Mouse (Mus musculus): Measurements from ENCODE around the gene Ms4a18. TPM values are rescaled to one million over a fixed set of nuclear protein-coding genes. Genes with fewer than 3 reads are reported as not detected.
A peak's percentile ranks its signal among the peaks of the same experiment; 100 is the strongest.
"Not testable (repeated sequence)": the region's sequence is repeated elsewhere in the genome, so short reads cannot be mapped to it uniquely, and the experiment has no call there.

The Ms4a18 gene
- total RNA-seq (2021): not detected in 2 replicates
- long read RNA-seq: 0 reads

DNA sequence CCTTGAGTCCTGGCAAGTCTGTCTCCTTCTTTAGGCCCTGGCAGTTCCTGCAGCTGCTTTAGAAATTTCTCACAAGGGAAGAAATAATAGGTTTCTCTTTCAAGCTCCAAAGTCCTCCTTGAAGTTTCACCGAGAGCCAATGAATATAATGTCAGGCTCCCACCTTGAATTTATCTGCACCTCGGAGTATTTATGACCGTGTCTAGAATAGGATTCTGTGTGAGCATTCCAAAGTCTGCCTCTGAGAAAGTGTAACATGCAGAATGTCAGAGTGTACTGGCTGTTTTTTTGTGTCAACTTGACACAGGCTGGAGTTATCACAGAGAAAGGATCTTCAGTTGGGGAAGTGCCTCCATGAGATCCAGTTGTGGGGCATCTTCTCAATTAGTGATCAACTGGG lies at the start of gene Ms4a18:
Ms4a18 (minus strand) TSS at position 141 of the 400 bp plus-strand sequence.
- DNase-seq: no peak

DNA sequence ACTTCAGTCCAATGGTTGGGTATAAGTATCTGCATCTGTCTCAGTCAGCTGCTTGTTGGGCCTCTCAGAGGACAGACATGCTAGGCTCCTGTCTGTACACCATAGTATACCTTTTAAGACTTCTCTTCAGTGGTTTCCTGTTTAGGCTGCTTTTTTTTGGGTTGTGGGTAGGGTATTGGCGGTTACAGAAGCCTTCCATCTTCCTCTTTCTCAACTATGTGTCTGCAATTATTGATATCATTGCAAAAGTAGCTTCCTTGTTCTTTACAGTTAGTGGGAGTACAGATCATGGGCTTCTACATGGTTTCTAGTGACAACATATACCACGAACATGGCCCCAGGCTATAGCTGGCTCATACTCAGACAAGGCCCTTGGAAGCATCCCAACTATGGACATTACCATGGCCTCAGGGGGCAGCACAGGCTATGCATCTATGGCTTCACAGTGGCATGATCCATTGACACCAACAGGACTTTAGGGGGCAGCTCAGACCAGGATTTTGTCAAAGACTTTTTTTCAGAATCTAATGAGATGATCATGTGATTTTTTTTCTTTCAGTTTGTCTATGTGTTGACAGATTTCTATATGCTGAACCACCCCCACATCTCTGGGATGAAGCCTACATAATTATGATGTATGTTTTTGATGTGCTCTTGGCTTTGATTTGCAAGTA lies 47.5 kb upstream of the Ms4a18 start:
- no peak for DNase-seq

DNA sequence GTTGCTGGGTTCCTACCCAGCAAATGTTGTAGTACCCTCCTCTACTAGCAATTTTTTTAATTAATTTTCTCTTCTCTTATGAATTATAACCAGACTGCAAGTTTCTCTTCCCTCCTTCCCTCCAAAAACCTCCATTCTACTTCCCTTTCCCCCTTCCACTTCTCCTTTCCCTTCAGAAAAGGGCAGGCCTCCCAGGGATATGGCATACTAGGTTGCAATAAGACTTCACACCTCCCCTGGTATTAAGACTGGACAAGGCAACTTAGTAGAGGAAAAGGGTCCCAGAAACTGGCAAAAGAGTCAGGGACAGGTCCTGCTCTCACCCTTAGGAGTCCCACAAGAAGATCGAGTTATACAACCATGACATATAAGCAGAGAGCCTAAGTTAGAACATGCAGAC lies 43.1 kb upstream of the Ms4a18 start:
- DNase-seq: no peak

DNA sequence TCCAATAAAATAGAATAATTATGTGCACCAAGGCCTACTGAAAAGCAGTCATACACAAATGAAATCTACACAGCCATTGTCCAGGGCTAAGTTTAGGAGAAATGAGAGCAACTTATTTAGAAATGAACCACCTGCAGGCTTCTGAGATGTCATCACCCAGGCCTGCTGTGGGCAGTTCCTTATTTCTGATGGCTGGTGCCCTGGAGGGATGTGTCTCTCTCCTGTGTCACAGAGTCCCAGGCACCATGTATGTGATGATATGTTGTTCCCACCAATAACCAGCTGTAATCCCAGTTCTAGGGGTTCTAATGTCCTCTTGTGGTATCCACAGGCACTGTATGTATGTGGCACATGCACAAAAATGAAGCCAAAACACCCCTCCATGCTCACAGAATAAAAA lies 42.1 kb upstream of the Ms4a18 start:
- DNase-seq: no peak

DNA sequence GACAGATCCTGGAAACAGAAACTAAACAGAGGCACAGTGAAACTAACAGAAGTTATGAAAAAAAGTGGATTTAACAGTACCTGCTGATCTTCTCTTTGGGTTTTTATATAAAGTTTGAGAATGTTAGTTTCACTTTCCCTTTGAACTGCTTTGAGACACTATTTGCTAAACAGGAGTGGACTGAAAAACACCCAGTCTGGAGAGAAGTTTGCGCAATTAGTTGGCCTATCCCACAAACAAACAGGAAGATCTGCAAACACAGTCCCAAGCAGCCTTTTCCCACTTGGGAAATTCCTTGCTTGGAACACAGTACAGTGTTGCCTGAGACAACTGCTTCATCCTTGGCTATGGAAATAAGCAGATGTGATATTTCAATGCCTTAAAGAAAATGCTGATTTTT lies 37.9 kb upstream of the Ms4a18 start:
- DNase-seq: not testable (repeated sequence)

DNA sequence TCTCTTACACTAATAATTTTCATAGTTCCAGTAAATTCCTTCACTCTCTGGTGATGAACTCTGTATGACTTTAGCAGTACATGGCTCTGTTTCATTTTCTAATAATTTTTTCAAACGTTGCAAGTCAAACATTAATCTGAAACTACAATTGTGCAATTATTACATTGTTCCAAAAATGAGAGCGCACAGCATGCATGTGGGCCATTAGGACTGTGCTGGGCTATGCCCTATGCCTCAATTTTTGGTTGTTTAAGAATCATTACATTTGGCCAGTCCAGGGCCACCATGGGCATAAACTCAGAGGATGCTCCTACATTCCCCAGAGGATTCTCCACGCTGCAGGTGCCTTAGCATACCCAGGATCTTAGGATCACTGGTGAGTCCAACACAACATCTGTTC lies 35.4 kb upstream of the Ms4a18 start:
- no peak for DNase-seq

DNA sequence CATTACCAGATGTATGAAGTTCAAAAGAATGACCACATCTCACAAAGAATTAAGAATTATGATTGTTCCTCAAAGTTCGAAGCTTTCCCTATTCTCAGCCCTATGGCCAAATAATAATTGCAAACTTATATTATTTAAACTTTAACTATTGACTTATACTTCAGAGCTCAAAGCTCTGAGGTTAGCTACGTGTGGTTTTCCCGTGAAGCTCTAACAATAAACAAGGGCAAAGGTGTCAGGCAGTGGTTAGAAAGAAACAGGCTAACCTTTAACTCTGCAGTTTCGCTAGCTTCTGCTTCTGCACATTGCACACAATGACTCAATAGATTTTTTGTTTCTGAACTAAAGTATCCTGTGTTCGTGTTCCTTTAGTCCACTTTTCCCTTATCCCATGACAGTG lies 35.0 kb upstream of the Ms4a18 start:
- DNase-seq: no peak

DNA sequence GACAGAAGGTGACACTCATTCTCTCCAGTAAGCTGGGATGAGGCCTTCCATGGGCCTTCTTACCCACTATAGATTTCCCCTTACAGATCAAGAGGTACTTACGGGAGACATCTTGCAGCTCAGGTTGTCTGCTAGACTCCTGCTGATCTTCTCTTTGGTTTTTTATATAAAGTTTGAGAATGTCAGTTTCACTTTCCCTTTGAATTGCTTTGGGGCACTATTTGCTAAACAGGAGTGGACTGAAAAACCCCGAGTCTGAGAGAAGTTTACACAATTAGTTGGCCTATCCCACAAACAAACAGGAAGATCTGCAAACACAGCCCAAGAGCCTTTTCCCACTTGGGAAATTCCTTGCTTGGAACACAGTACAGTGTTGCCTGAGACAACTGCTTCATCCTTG lies 32.5 kb upstream of the Ms4a18 start:
- no peak for DNase-seq

DNA sequence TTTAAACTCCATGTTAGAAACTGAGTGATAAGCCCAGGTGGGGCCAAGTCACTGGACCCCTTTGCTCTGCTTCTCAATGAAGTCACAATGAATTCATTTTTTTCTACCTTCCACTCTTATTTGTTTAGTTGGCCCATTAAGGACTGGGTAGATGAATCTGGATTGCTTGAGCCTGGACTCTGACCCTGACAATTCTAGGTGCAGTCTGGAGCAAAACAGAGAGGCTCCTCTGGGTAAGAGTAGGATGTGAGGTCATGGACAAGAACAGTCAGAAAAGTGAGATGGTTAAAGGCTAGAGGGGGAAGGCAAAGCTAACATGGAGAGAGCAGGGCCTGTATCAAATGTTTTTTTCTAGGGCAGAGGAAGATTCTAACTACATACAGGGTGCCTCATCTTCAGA lies 31.6 kb upstream of the Ms4a18 start:
- no peak for DNase-seq

DNA sequence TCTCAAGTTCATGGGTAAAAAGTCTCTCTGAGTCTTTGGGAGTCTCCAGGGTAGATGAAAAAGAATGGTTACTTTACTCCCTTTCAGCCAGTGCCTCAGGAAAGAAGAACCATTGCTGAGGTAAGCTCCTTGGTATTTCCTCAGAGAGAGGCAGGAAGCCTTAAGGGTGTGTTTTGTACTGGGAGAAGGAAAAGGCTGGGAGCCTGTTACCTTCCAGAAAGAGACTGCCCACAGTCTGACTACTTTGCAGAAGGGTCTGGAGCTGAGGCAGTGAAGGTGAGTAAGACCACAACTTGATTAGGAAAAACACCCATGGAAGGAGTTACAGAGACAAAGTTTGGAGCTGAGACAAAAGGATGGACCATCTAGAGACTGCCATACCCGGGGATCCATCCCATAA lies 30.7 kb upstream of the Ms4a18 start:
- DNase-seq: no peak

DNA sequence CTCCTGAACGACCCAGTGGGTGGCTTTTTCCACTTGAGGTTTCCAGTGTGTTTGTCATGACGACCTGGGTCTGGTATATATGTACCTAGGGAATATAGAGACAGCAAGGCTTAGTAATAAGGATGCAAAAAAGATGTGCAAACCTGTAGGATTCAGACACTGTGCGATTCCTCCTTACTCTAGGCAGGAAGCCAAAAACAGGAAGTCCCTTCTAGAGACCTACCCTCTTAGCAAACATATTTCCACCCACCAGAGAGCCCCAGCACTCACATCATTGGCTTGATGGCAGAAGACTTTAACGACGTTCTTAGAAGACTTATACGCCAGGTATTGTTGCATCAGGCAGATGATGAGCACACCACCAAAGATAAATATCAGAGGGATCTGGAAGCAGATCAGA lies 30.2 kb upstream of the Ms4a18 start:
- no peak for DNase-seq

DNA sequence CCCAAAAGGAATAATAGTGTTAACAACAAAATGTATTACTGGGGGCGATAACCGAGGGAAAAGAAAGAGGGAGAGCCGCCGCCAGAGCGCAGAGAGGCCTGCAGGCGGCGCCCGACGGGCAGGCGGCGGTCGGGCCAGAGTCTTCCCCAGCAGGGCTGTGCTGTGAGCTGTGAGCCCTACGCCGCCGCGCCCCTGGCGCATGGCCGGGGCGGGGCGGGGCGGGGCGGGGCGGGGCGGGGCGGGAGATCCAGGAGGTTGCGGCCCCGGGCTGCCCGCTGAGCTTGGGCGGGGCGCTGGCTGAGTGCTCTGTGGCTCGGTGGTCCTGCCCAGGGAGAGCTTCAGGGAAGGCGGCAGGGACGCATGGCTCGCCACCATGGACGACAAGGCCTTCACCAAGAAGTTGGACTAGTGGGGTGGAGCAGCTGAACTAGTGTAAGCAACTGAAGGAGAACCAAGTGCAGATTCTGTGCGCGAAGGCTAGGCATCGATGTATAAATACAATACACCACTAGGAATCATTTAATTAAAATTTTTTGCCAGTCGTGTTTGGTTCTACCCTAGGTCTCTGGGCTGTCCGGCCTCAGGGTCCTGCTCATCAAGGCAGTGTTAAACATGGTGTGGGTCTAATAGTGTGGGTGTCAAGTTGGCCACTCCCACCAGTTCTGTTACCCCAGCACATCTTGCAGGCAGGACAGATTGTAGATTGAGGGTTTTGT lies 27.3 kb upstream of the Ms4a18 start:
- DNase-seq: peak; percentile 59

DNA sequence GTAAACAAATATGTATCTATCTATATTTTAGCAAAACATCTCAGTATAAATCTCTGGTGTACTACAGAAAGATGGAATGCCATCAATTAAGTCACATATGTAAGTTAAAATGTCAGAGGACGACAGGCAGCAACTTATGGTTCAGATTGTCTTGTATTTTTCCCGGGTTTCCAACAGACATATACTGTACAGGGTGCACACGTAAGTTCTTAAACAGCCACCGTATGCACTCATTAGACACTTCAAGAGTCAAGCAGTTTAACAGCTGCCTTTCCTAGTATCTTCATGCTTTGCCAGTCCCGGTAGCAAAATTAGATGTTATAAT lies 26.8 kb upstream of the Ms4a18 start:
- DNase-seq: no peak

DNA sequence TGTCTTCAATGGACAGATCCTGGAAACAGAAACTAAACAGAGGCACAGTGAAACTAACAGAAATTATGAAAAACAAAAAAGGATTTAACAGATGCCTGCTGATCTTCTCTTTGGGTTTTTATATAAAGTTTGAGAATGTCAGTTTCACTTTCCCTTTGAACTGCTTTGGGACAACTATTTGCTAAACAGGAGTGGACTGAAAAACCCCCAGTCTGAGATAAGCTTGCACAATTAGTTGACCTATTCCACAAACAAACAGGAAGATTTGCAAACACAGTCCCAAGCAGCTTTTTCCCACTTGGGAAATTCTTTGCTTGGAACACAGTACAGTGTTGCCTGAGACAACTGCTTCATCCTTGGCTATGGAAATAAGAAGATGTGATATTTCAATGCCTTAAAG lies 19.7 kb upstream of the Ms4a18 start:
- DNase-seq: no peak

DNA sequence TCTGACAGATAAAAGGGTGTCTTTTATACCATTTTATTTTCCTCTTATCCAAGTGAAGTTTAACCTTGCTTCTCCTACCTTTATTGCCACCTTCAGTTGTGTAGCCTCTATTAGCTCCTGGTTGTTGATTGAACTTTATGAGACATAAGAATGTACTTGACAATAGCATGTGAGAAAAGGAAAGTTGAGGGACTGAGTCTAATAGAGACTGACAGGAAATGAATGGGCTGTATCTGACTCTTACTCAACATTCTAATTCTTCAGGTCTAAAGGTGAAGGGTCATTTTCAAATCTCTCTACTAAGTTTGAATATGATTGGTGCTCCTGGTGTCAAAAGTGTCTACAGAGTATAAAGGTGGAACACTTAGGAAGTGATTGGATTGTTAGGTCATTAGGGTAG lies 4.6 kb upstream of the Ms4a18 start:
- no peak for DNase-seq

DNA sequence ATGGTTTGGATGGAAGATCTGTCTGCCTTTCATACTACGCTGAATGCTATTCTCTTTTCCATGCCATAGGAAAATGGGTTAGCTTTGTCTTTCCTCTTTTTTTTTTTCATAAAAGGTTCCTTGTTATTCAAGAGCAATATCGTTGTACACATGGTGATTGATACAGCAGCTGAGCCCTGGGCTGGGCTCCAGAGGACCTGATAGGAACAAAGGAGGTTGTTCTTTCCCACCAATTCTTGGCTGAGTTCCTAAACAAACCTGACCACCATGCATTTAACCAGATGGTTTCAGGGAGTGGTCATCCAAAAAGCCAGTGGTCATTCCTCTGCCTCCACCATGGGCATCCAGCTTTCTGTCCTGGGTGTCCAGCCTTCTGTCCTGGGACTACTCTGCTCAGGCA lies 580 bp downstream of the Ms4a18 start:
- DNase-seq: no peak

DNA sequence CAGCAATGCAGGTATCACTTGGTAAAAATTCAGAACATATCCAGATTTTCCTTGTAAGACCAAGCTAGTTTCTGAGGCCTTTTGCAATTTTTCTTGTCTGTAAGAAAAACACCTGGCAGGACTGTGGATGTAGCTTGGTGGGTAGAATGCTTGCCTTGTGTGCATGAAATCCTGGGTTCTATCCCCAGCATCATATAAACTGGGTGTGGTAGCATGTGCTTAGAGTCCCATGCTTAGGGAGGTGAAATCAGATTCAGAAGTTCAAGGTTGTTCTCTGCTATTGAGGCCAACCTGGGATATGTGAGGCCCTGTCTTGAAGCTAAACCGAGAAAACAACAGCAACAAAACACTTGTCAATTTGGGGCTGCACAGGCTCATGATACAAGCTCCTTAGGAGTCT lies 1.8 kb downstream of the Ms4a18 start:
- DNase-seq: no peak

DNA sequence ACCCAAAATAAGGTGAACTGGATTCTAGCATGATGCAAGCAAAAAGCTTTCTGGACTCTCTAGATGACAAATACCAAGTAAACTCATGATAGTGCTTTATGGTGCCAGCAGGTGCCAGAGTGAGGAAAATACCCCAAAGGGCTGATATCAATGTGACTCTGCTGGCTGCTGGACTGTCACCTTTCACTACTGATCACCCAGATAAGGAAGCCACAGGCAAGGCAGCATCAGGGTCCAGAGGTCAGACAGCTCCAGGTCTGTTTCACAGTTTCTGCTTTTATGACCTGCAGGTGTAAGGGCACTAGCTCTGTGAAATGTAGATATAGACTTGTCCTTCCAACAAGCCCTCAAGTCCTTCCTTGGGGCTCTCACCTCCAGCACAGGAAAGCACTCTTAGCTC lies 2.4 kb downstream of the Ms4a18 start:
- DNase-seq: no peak

DNA sequence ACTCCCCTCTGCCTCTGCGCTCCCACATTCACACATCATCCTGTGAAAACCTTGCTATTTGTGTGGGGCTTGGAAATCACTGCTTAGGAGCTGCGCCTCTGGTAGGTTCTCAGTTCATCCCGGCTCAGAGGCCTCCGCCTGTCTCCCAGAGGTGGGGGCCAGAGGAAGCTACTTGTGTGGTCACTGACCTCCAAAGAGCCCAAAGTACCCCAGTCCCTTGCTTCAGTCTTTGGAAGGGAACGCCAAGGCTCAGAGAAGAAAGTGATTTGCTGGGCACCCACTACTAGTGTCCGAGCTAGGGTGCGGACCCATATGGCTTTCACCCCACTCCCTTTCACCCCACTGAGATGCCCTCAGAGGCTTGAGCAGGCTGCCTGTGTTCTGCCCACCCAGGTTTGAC lies 24.7 kb downstream of the Ms4a18 start, which contains the start of gene Ms4a15:
Ms4a15 (minus strand) TSS at position 101 of the 400 bp plus-strand sequence.
- DNase-seq: no peak

DNA sequence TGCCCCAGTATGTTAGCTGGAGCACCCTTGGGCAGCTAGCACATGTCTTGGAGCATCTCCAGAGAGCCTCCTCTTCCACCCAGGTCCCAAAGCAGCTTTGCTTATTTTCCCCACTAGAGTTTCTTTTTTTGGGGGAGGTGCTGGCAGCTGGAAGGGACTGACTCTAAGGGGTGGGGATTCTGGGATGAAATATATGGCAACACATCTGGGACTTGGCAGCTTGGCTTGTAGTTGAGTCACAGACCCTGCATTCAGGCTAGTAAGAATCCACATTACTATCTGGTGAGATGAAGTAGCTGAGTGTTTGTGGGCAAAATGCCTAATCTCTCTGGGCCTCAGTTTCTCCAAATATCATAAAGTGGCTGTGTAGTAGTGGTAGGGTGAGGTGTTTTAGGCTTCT lies 25.9 kb downstream of the Ms4a18 start:
- DNase-seq: no peak

DNA sequence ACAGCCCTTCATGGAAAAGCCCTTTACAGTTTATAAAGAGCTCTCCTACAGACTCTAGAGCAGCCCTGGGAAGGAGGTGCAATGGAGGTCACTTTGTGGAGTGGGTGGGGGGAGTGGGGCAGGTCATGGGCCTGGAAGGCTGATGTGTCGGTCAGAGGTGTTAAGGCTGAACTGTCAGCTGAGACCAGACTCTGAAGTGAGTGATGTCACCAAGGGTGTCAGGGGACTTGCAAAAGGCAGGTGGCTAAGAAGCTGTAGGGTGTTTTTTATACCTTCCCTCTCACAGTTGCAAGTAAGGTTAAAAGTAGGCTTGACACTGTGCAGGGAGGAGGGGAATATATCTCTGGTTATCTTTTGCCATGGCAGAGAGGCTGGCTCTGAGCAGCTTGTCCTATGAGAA lies 27.1 kb downstream of the Ms4a18 start:
- no peak for DNase-seq

DNA sequence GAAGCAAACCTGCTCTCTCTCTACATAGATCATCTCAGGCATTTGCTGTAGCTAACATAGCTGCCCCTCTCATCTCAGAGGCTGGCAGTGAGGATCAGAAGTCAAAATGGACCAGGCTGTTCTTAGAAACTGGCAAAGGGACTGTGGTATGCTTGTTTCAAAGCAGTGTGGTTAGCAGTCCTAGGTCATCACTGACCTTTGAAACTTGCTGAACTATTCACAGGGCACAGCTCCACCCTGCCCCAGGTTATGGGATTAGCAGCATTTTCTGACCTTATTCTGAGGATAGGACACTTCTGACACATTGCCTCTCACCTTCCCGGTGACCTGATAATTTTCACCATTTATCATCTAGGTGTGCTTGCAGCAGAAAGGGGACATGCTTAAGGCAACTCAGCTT lies 29.3 kb downstream of the Ms4a18 start:
- DNase-seq: no peak

DNA sequence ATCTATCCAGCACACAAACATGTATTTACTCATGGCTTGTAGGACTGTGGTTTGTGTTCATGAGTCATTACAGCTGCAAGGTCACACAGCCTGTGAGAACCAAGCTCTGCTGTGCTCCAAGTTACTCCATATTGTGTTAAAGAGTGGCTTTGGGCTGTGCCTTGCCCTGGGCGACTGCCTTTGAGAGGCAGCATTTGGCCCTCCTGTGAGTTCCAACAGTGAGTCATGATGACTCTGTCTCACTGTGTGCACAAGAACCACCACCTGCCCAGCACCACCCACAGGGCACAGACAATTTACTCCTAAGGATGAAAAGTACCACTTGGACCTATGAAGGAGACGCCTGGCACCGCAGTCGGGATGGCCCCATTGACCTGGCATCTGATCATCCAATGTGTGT lies 31.9 kb downstream of the Ms4a18 start:
- DNase-seq: no peak

DNA sequence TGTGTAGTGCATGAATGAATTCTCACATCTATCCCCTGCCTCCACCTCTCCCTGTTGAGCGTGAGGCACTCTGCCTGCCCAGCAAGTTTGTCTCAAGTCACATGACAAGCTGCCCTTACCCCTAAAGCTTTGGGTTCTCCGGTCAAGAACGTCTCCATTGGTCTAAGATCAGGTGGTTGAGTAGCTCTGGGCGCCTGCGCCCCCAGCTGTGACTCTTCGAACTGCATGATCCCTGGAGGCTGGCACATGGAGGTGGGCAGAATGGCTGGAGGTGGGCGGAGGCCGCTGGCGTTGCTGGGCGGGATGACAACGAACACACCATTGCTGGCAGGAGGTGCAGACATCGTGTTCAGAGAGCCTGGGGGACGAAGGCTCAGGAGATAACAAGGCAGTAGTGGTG lies 33.3 kb downstream of the Ms4a18 start:
- no peak for DNase-seq

Measured in adrenal gland, postnatal 25 days (tissue).